Mouse (Mus musculus): ENCODE measurements at regions not wholly inside any gene's neighbourhood (a gene's known extent, or its start where the extent isn't known, plus 50 kb on each side); places are given as distances from the start of the nearest gene placed in this dataset.

DNA sequence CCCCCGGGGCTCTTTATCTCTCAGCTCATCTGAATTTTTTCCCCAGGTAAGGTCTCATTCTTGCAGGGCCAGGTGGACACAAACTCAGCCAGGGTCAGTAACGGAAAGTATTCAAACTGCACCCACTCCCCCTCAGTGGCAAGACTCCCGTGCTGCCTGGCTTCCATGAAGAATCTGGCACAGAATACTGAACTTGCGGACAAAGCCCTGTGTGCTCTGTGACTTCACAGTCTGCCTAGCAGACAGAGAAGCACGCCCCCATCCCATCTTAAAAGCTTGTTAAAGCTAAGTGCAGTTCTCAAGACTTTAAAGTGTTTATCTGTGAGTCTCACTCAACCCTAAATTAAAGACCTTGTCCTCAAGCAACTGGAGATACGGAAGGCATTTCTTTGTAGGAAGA, 140.0 kb upstream of the Slc25a13 start:
- TF ChIP-seq CTCF (IDR thresholded peaks at IDR 0.05; ENCODE audit: low read depth, low read length) = no peak
- TF ChIP-seq POLR2A (IDR thresholded peaks at IDR 0.05; ENCODE audit: extremely low read depth, insufficient read depth, low read length) = no peak
